Mouse (Mus musculus): ENCODE results near the gene Irf2bp2. TPM values are rescaled to one million over a fixed set of nuclear protein-coding genes. Genes with fewer than 3 reads are reported as not detected.

Irf2bp2 gene
- polyA plus RNA-seq, 1 experiment from 2014 or later: 9.7 TPM

DNA sequence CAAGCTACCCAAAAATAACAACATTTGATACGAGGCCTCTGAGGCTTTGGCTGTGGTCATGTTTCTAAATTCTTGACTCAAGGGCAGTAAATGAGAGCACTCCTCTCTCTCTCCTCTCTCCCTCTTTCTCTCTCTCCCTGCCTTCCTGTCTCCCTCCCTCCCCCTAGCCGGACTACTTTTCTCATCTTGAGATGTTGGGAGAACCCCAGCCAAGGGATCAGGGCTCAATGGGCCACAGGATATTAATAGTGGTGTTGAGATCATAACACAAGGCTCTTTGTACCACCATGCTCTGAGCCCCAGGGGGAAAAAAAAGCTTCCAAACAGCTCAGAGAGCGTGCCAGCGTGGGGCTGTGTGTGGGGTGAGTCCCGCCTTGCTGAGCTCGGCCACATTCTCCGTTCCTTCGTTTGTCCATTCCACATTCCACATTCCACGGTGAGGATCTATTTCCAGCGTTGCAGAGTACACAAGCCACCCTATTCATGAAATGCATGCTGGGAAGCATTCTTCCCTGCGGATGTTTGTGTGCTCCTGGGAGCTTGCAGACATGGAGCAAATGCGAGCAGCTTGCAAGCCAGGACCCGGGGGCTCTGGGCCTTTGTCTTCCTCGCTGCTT lies 27.2 kb downstream of the Irf2bp2 start:
- H3K4me2 ChIP-seq (replicated peaks; ENCODE audit: low read depth, low read length): peak overlapping the region; percentile 0; the same call in 1 of the 2 replicates
- H3K9ac ChIP-seq (replicated peaks; ENCODE audit: low read depth, low read length): no peak overlapping the region

DNA sequence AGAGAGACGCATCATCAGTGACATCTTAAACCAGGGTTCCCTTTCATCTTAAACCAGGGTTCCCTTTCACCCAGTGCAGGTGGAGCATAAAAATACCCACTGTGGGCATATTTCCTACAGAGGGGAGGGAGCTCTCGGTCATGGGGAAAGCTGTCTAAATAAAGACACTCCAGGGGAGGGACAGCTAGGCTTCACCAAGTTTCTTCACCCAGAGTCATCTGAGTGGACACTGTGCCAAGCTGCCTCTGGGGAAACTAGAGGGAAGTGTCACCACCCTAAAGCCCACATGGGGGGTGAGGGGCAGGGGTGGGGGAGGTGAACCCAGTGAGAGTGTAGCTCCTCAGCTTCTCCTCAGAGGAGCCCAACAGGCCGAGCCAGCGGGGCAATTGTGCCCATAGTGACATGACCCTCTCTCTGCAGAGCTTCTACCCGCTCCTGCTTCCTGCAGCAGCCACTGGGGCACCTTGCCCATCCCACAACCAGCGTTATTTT lies 27.8 kb downstream of the Irf2bp2 start:
- H3K36me3 ChIP-seq (ENCODE audit: control insufficient read depth, insufficient read depth, low read length): no peaks in the 10 kb centered on the region
- WGBS: 60% methylated on average over 6 of the region's 6 CpGs
- no peaks in the 10 kb centered on the region for H3K27me3 ChIP-seq (ENCODE audit: control insufficient read depth, insufficient read depth, low read length)
- peak; percentile 21; the same call in 1 of the 2 replicates for ATAC-seq (ENCODE audit: insufficient number of reproducible peaks, insufficient read depth, low FRiP score, low read depth)
- H3K9ac ChIP-seq (replicated peaks; ENCODE audit: low read depth, low read length): no peak overlapping the region
- H3K9me3 ChIP-seq (ENCODE audit: control insufficient read depth, low read depth, low read length): no peaks in the 10 kb centered on the region
- no peak overlapping the region for H3K4me2 ChIP-seq (replicated peaks; ENCODE audit: low read depth, low read length)
- H3K4me3 ChIP-seq (ENCODE audit: low read depth, low read length): no peak overlapping the region
- peak overlapping the region; percentile 74; the same call in 1 of the 2 replicates for H3K27ac ChIP-seq (ENCODE audit: low read length)
- H3K4me1 ChIP-seq (ENCODE audit: control insufficient read depth, insufficient read depth, low read length): peaks cover 21% of the 10 kb centered on the region

More for the DNA sequence above, 27.2 kb downstream of the Irf2bp2 start:
- ATAC-seq (ENCODE audit: insufficient number of reproducible peaks, insufficient read depth, low FRiP score, low read depth): peak; percentile 66; the same call in 1 of the 2 replicates
- Histone ChIP-seq H3K4me3 (ENCODE audit: low read depth, low read length) (no peak overlapping the region), H3K27ac (ENCODE audit: low read length) (peak overlapping the region; percentile 74; the same call in 1 of the 2 replicates), H3K36me3 (ENCODE audit: control insufficient read depth, insufficient read depth, low read length) (no peaks in the 10 kb centered on the region), H3K9me3 (ENCODE audit: control insufficient read depth, low read depth, low read length) (no peaks in the 10 kb centered on the region), H3K4me1 (ENCODE audit: control insufficient read depth, insufficient read depth, low read length) (peaks cover 21% of the 10 kb centered on the region), H3K27me3 (ENCODE audit: control insufficient read depth, insufficient read depth, low read length) (no peaks in the 10 kb centered on the region)
- WGBS: 6% methylated on average over 14 of the region's 14 CpGs

GRCm38 (mm10) chr8:126565231-126565781 lies 28.5 kb downstream of the Irf2bp2 start:
- Histone ChIP-seq H3K4me3 (ENCODE audit: low read depth, low read length) (no peak overlapping the region), H3K9me3 (ENCODE audit: control insufficient read depth, low read depth, low read length) (no peaks in the 10 kb centered on the region), H3K27me3 (ENCODE audit: control insufficient read depth, insufficient read depth, low read length) (no peaks in the 10 kb centered on the region), H3K4me1 (ENCODE audit: control insufficient read depth, insufficient read depth, low read length) (peaks cover 21% of the 10 kb centered on the region), H3K4me2 (replicated peaks; ENCODE audit: low read depth, low read length) (no peak overlapping the region), H3K36me3 (ENCODE audit: control insufficient read depth, insufficient read depth, low read length) (no peaks in the 10 kb centered on the region), H3K27ac (ENCODE audit: low read length) (no peak overlapping the region), H3K9ac (replicated peaks; ENCODE audit: low read depth, low read length) (no peak overlapping the region)
- 87% methylated on average over 6 of the region's 6 CpGs for WGBS
- no peak for ATAC-seq (ENCODE audit: insufficient number of reproducible peaks, insufficient read depth, low FRiP score, low read depth)

- 74% methylated on average over 9 of the region's 9 CpGs for WGBS
These were observed 29.1 kb downstream of the Irf2bp2 start for GRCm38 (mm10) chr8:126564551-126565154.

GRCm38 (mm10) chr8:126561316-126561841 lies 32.4 kb downstream of the Irf2bp2 start:
- WGBS: 90% methylated on average over 4 of the region's 4 CpGs
- H3K36me3 ChIP-seq (ENCODE audit: control insufficient read depth, insufficient read depth, low read length): no peaks in the 10 kb centered on the region
- no peak for ATAC-seq (ENCODE audit: insufficient number of reproducible peaks, insufficient read depth, low FRiP score, low read depth)

More at GRCm38 (mm10) chr8:126564551-126565154, 29.1 kb downstream of the Irf2bp2 start:
- H3K4me3 ChIP-seq (ENCODE audit: low read depth, low read length): no peak overlapping the region
- no peak overlapping the region for H3K4me2 ChIP-seq (replicated peaks; ENCODE audit: low read depth, low read length)
- H3K36me3 ChIP-seq (ENCODE audit: control insufficient read depth, insufficient read depth, low read length): no peaks in the 10 kb centered on the region
- no peak overlapping the region for H3K9ac ChIP-seq (replicated peaks; ENCODE audit: low read depth, low read length)
- ATAC-seq (ENCODE audit: insufficient number of reproducible peaks, insufficient read depth, low FRiP score, low read depth): no peak
- peaks cover 21% of the 10 kb centered on the region for H3K4me1 ChIP-seq (ENCODE audit: control insufficient read depth, insufficient read depth, low read length)
- no peaks in the 10 kb centered on the region for H3K27me3 ChIP-seq (ENCODE audit: control insufficient read depth, insufficient read depth, low read length)
- H3K9me3 ChIP-seq (ENCODE audit: control insufficient read depth, low read depth, low read length): no peaks in the 10 kb centered on the region
- no peak overlapping the region for H3K27ac ChIP-seq (ENCODE audit: low read length)

DNA sequence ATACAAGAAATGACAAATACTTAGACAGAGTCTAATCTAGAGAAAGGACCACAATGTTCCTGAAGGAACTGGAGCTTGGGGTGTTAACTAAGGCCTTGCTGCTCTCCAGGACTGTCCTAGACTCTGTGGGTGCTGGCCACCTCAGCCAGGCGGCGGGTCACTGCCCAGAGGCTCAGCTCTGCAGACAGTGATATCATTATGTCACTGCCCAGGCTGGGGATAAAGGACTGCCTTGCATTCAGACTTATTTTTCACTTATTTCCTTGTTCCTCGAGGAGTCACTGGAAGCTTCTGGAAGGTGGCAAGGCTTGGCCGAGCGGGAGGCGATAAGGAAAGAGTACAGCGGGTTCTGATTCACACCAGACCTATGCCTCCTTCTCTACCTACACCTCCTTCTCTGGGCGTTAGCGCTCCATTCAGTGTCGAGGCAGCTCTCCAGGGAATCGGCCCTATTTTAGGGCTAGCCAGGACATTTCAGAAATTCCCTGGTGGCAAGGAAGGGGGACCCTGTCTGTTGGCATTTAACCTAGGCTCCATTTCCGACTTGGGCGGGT lies 35.3 kb downstream of the Irf2bp2 start:
- no peak overlapping the region for H3K27ac ChIP-seq (ENCODE audit: low read length)
- 87% methylated on average over 13 of the region's 13 CpGs for WGBS
- ATAC-seq (ENCODE audit: insufficient number of reproducible peaks, insufficient read depth, low FRiP score, low read depth): no peak

More at GRCm38 (mm10) chr8:126561316-126561841, 32.4 kb downstream of the Irf2bp2 start:
- Histone ChIP-seq H3K27ac (ENCODE audit: low read length) (no peak overlapping the region), H3K4me1 (ENCODE audit: control insufficient read depth, insufficient read depth, low read length) (peaks cover 6% of the 10 kb centered on the region), H3K27me3 (ENCODE audit: control insufficient read depth, insufficient read depth, low read length) (no peaks in the 10 kb centered on the region), H3K4me2 (replicated peaks; ENCODE audit: low read depth, low read length) (no peak overlapping the region), H3K9me3 (ENCODE audit: control insufficient read depth, low read depth, low read length) (no peaks in the 10 kb centered on the region), H3K9ac (replicated peaks; ENCODE audit: low read depth, low read length) (no peak overlapping the region), H3K4me3 (ENCODE audit: low read depth, low read length) (no peak overlapping the region)

DNA sequence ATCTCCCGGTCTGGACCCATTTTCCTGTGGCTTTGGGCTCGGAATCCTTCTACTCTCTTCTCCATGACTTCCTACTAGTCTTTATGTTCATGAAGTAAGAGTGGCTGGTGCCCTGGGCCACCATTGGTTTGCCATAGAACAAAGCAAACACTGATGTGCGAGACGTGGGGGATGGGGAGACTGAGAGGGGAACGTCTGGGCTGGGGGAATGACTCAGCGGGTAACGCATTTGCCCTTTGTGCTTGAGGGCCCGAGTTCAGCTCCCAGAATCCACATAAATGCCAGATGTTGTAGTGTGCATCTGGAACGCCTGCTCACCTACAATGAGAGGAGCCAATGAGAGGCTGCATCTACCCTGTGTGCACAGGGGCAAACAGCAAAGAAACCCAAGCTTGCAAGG lies 36.4 kb downstream of the Irf2bp2 start:
- Histone ChIP-seq H3K4me3 (ENCODE audit: low read depth, low read length) (no peak overlapping the region), H3K4me1 (ENCODE audit: control insufficient read depth, insufficient read depth, low read length) (no peaks in the 10 kb centered on the region), H3K9me3 (ENCODE audit: control insufficient read depth, low read depth, low read length) (no peaks in the 10 kb centered on the region), H3K36me3 (ENCODE audit: control insufficient read depth, insufficient read depth, low read length) (no peaks in the 10 kb centered on the region), H3K4me2 (replicated peaks; ENCODE audit: low read depth, low read length) (no peak overlapping the region), H3K9ac (replicated peaks; ENCODE audit: low read depth, low read length) (no peak overlapping the region), H3K27me3 (ENCODE audit: control insufficient read depth, insufficient read depth, low read length) (no peaks in the 10 kb centered on the region), H3K27ac (ENCODE audit: low read length) (no peak overlapping the region)
- 36% methylated on average over 9 of the region's 9 CpGs for WGBS
- ATAC-seq (ENCODE audit: insufficient number of reproducible peaks, insufficient read depth, low FRiP score, low read depth): no peak

More for the DNA sequence above, 35.3 kb downstream of the Irf2bp2 start:
- Histone ChIP-seq H3K4me2 (replicated peaks; ENCODE audit: low read depth, low read length) (no peak overlapping the region), H3K4me1 (ENCODE audit: control insufficient read depth, insufficient read depth, low read length) (no peaks in the 10 kb centered on the region), H3K4me3 (ENCODE audit: low read depth, low read length) (no peak overlapping the region), H3K36me3 (ENCODE audit: control insufficient read depth, insufficient read depth, low read length) (no peaks in the 10 kb centered on the region), H3K27me3 (ENCODE audit: control insufficient read depth, insufficient read depth, low read length) (no peaks in the 10 kb centered on the region), H3K9me3 (ENCODE audit: control insufficient read depth, low read depth, low read length) (no peaks in the 10 kb centered on the region), H3K9ac (replicated peaks; ENCODE audit: low read depth, low read length) (no peak overlapping the region)

DNA sequence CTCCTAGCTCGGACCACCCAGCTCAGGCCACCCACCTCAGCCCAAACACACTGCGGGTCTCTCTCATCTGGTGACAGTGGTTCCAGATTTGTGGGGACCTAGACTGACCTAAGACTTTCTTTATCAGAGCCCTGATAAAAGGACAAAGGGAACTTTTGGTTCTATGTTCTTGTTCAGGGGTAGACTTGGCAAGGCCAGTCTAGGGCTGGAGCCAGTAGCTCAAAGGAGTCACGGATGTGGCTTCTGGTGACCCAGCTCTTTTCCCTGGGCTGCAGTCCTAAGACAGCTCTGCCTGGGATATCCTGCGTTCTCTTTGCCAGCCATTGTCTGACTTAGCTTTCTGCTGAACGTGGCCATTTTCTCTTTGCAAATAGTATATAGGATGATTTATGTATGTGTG lies 37.1 kb downstream of the Irf2bp2 start:
- Histone ChIP-seq H3K9ac (replicated peaks; ENCODE audit: low read depth, low read length) (no peak overlapping the region), H3K4me2 (replicated peaks; ENCODE audit: low read depth, low read length) (no peak overlapping the region), H3K36me3 (ENCODE audit: control insufficient read depth, insufficient read depth, low read length) (no peaks in the 10 kb centered on the region), H3K27ac (ENCODE audit: low read length) (no peak overlapping the region), H3K9me3 (ENCODE audit: control insufficient read depth, low read depth, low read length) (no peaks in the 10 kb centered on the region), H3K4me3 (ENCODE audit: low read depth, low read length) (no peak overlapping the region), H3K27me3 (ENCODE audit: control insufficient read depth, insufficient read depth, low read length) (no peaks in the 10 kb centered on the region), H3K4me1 (ENCODE audit: control insufficient read depth, insufficient read depth, low read length) (no peaks in the 10 kb centered on the region)
- 84% methylated on average over 5 of the region's 5 CpGs for WGBS
- no peak for ATAC-seq (ENCODE audit: insufficient number of reproducible peaks, insufficient read depth, low FRiP score, low read depth)

Measured in stomach, embryonic 14.5 days (tissue).